Mouse (Mus musculus) stomach, embryonic 14.5 days (tissue): Measurements from ENCODE around the gene Ube2a. TPM values are rescaled to one million over a fixed set of nuclear protein-coding genes. Genes with fewer than 3 reads are reported as not detected.
"Not testable (repeated sequence)": the region's sequence is repeated elsewhere in the genome, so short reads cannot be mapped to it uniquely, and the experiment has no call there.

ENCODE experiments used
- ATAC-seq: fragments of 200-750 bp; cut with Nextera tagmentation; 2 replicates; pipeline ENCODE4 v1.8.0; 2017; ENCODE audit warnings: low read depth, moderate TSS enrichment; ENCODE audit not compliant: insufficient number of reproducible peaks, insufficient read depth, low FRiP score
- H3K27ac ChIP-seq: fragments of 300-500 bp; sonication (generic); 2 replicates; pipeline ENCODE4 v1.5.1; 2014; ENCODE audit warnings: mild to moderate bottlenecking, low read length, moderate library complexity, mixed read lengths
- H3K27me3 ChIP-seq: fragments of 300-500 bp; sonication (generic); 2 replicates; pipeline ENCODE4 v1.6.1; 2014; ENCODE audit warnings: low read length, control low read depth, mixed read lengths; ENCODE audit not compliant: control insufficient read depth, insufficient read depth
- H3K36me3 ChIP-seq: fragments of 300-500 bp; sonication (generic); 2 replicates; pipeline ENCODE4 v1.6.1; 2014; ENCODE audit warnings: mild to moderate bottlenecking, control low read depth, low read length, moderate library complexity, mixed read lengths; ENCODE audit not compliant: control insufficient read depth, insufficient read depth
- H3K4me1 ChIP-seq: fragments of 300-500 bp; sonication (generic); 2 replicates; pipeline ENCODE4 v1.6.1; 2014; ENCODE audit warnings: low read length, control low read depth, mixed read lengths; ENCODE audit not compliant: control insufficient read depth, insufficient read depth
- H3K4me2 ChIP-seq: fragments of 300-500 bp; sonication (generic); replicated peaks from 2 replicates; pipeline ENCODE4 v1.6.1; 2014; ENCODE audit warnings: low read depth, low read length, control low read depth
- H3K4me3 ChIP-seq: fragments of 300-500 bp; sonication (generic); 2 replicates; pipeline ENCODE4 v1.5.1; 2014; ENCODE audit warnings: low read depth, low read length, control low read depth
- H3K9ac ChIP-seq: fragments of 300-500 bp; sonication (generic); replicated peaks from 2 replicates; pipeline ENCODE4 v1.6.1; 2014; ENCODE audit warnings: low read depth, mild to moderate bottlenecking, control low read depth, low read length, moderate library complexity, mixed read lengths
- H3K9me3 ChIP-seq: fragments of 300-500 bp; sonication (generic); 2 replicates; pipeline ENCODE4 v1.6.1; 2016; ENCODE audit warnings: low read depth, low read length, control low read depth; ENCODE audit not compliant: control insufficient read depth
- WGBS: fragments of 180-500 bp; shearing (Covaris S2); extraction: QIAGEN DNeasy Blood & Tissue Kit; methylation state at CpG from one replicate; pipeline ENCODE4 v1.1.7; 2014; 5-methylcytosine and 5-hydroxymethylcytosine counted together
- polyA plus RNA-seq: library from polyadenylated mRNA; unstranded; fragments of >200 nt; fragmentation: Nextera tagmentation; extraction: Ambion mirVana; gene quantifications from 2 replicates; pipeline ENCODE4 v1.2.1, GENCODE M21; 2014

Ube2a gene
- polyA plus RNA-seq, 1 experiment from 2014 or later, result 113 TPM

- Histone ChIP-seq H3K9ac (peak overlapping the region; percentile 53), H3K36me3 (no peaks in the 10 kb centered on the region), H3K27me3 (no peaks in the 10 kb centered on the region), H3K4me3 (peak overlapping the region; percentile 55), H3K4me2 (peak overlapping the region; percentile 37), H3K27ac (peak overlapping the region; percentile 75), H3K4me1 (no peaks in the 10 kb centered on the region), H3K9me3 (no peaks in the 10 kb centered on the region)
- WGBS, result 14% methylated on average over 33 of the region's 57 CpGs
- peak; percentile 96 for ATAC-seq
Measured at GRCm38 (mm10) chrX:36874178-36874696, 537 bp downstream of the Ube2a start.

DNA sequence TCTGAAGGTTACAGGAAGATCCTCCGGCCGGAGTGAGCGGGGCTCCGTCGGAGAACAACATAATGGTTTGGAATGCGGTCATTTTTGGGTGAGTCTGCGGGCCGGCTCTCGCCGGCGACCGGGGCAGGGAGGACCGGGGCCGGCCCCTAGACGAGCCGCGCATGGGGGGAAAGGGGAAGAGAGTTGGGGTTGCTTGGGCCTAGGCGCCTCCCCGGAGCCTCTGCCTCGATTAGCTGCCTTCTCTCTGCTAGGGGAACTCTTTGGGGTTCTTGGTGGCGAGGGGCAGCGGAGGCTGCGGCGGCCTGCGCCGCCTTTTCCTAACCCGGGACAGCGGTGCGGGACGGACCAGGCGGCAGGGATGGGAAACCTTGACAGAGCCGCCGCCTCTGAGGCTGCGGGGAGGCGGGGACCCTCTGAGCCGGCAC lies 1.0 kb downstream of the Ube2a start:
- Histone ChIP-seq H3K27ac (peak overlapping the region; percentile 75), H3K36me3 (no peaks in the 10 kb centered on the region), H3K4me2 (peak overlapping the region; percentile 52), H3K4me1 (no peaks in the 10 kb centered on the region), H3K9ac (peak overlapping the region; percentile 53), H3K27me3 (no peaks in the 10 kb centered on the region), H3K4me3 (peak overlapping the region; percentile 55), H3K9me3 (no peaks in the 10 kb centered on the region)
- 0 out of 2 replicates have a peak, but pooled peaks have one; percentile 24 for ATAC-seq
- 21% methylated on average over 36 of the region's 36 CpGs for WGBS

- ATAC-seq, result no peak
- H3K27me3 ChIP-seq, result no peaks in the 10 kb centered on the region
- no peak overlapping the region for H3K4me2 ChIP-seq
- H3K4me1 ChIP-seq, result no peaks in the 10 kb centered on the region
- H3K27ac ChIP-seq, result no peak overlapping the region
- H3K4me3 ChIP-seq, result no peak overlapping the region
- H3K9me3 ChIP-seq, result no peaks in the 10 kb centered on the region
- no peak overlapping the region for H3K9ac ChIP-seq
- 82% methylated on average over 1 of the region's 1 CpGs for WGBS
- no peaks in the 10 kb centered on the region; the same call in 1 of the 2 replicates for H3K36me3 ChIP-seq
Measured at GRCm38 (mm10) chrX:36884719-36885118, 11.0 kb downstream of the Ube2a start.

DNA sequence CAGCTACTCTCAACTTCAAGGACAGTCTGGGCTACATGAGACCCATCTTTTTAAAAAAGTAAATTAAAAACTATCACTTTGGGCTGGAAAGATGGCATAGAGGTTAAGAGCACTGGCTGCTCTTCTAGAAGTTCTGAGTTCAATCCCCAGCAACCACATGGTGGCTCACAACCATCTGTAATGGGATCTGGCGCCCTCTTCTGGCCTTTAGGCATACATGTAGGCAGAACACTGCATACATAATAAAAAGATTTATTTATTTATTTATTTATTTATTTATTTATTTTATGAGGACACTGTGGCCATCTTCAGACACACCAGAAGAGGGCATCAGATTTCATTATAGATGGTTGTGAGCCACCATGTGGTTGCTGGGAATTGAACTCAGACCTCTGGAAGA lies 25.2 kb downstream of the Ube2a start:
- H3K9ac ChIP-seq, H3K4me3 ChIP-seq, ATAC-seq, H3K4me2 ChIP-seq, H3K27me3 ChIP-seq, H3K9me3 ChIP-seq, H3K27ac ChIP-seq, H3K36me3 ChIP-seq, H3K4me1 ChIP-seq: not testable (repeated sequence)
- 29% methylated on average over 1 of the region's 1 CpGs for WGBS

GRCm38 (mm10) chrX:36901655-36902054 lies 28.0 kb downstream of the Ube2a start:
- Histone ChIP-seq H3K9ac (no peak overlapping the region; the same call in 1 of the 2 replicates), H3K4me2 (peak overlapping the region; percentile 54), H3K27me3 (no peaks in the 10 kb centered on the region), H3K27ac (no peak overlapping the region), H3K4me3 (peak overlapping the region; percentile 52; the same call in 1 of the 2 replicates), H3K36me3 (no peaks in the 10 kb centered on the region), H3K4me1 (no peaks in the 10 kb centered on the region), H3K9me3 (no peaks in the 10 kb centered on the region)
- WGBS, result 25% methylated on average over 3 of the region's 3 CpGs
- ATAC-seq, result no peak

DNA sequence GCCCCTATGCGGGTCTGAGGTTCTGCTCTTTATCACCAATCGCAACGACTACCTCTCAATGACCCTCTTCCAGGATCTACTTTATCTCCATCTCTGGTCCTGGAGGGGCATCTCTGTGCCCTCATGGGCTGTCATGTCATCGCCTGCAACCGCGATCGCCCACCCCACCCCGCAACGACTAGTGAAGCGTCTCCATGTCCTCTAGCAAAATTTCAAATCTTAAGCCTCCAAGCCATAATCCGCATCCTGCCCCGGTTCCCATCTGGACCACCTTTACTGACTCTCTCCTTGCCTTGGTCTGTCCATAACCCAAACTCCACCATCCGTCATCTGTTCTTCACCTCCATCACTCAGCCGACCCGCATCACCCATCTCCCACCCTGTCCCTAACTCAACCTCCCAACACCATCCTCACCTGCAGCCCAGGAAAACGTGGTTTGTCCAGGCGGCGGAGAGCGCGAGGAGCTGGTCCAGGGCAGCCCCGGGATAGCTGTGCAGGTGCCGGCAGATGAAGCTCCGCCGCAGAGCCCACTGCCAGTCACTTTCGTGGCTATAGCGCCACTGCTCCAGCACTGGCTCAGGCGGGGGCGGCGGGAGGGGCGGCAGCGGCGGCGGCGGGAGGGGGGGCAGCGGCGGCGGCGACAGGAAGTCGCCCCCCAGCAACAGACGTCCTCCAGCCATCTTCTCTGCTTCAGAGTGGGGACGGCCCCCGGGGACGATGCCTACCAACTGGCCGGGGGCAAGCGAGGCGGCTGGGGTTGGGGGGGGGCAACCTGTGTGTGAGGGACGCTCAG lies 28.8 kb downstream of the Ube2a start, which contains the start of gene Nkrf:
TSS of gene Nkrf (minus strand) at position 579 of the 794 bp plus-strand sequence.
- no peak within 1 kb of the TSS for H3K27ac ChIP-seq
- peak within 1 kb of the TSS; percentile 54 for H3K4me2 ChIP-seq
- H3K4me1 ChIP-seq, result no peaks in the 10 kb centered on the region
- H3K4me3 ChIP-seq, result peak within 1 kb of the TSS; percentile 52
- WGBS, result 20% methylated on average over 39 of the region's 47 CpGs
- peak within 1 kb of the TSS; percentile 45; the same call in 1 of the 2 replicates for H3K9ac ChIP-seq
- no peaks in the 10 kb centered on the region for H3K36me3 ChIP-seq
- peak; percentile 30; the same call in 1 of the 2 replicates for ATAC-seq
- H3K27me3 ChIP-seq, result no peaks in the 10 kb centered on the region
- no peaks in the 10 kb centered on the region for H3K9me3 ChIP-seq

DNA sequence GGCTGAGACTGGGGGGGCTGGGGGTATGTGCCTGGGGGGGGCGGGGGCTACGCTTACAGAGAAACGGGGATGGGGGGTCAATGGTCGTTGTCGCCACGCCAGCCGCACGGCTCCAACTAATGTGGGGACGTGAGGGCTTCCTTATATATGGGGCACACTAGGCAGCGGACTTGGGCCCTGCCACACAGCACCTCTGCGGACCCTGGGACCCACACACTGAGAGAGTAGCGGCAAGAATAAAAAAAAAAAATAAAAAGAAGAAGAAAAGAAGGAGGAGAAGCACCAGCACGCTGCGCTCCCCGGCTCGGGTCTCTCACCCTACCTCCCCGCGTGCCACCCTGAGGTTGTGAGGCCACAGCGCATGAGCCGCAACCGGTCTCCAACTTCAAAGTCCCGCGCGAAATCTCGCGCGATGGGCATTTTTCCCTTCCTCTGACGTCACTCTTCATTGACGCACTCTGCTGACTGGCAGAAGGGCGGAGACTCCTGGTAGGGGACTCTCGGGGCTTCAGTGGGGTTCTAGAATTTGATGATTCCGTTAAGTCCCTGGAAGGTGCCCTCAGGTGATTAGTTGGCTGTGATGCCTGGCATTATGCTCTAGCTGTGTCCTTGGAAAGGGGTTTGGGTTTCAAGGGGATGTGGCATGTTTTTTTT lies 29.5 kb downstream of the Ube2a start:
- 27% methylated on average over 31 of the region's 32 CpGs for WGBS

GRCm38 (mm10) chrX:36906539-36906938 lies 32.8 kb downstream of the Ube2a start:
- H3K9me3 ChIP-seq, result no peaks in the 10 kb centered on the region
- WGBS, result 28% methylated on average over 5 of the region's 5 CpGs
- ATAC-seq, result no peak
- no peaks in the 10 kb centered on the region for H3K4me1 ChIP-seq
- no peak overlapping the region for H3K4me2 ChIP-seq
- H3K36me3 ChIP-seq, result no peaks in the 10 kb centered on the region
- H3K27ac ChIP-seq, result no peak overlapping the region
- H3K27me3 ChIP-seq, result no peaks in the 10 kb centered on the region
- H3K4me3 ChIP-seq, result no peak overlapping the region
- no peak overlapping the region for H3K9ac ChIP-seq

More for the DNA sequence above, 29.5 kb downstream of the Ube2a start:
- no peaks in the 10 kb centered on the region for H3K4me1 ChIP-seq
- no peaks in the 10 kb centered on the region for H3K9me3 ChIP-seq
- H3K4me2 ChIP-seq, result peak overlapping the region; percentile 54
- ATAC-seq, result peak; percentile 95
- H3K4me3 ChIP-seq, result peak overlapping the region; percentile 52
- no peak overlapping the region for H3K27ac ChIP-seq
- no peaks in the 10 kb centered on the region for H3K36me3 ChIP-seq
- H3K27me3 ChIP-seq, result no peaks in the 10 kb centered on the region
- peak overlapping the region; percentile 45; the same call in 1 of the 2 replicates for H3K9ac ChIP-seq
